Mouse (Mus musculus) kidney, embryonic 14.5 days (tissue): ENCODE measurements around the gene Il5. TPM values are rescaled to one million over a fixed set of nuclear protein-coding genes. Genes with fewer than 3 reads are reported as not detected.
A peak's percentile ranks its signal among the peaks of the same experiment; 100 is the strongest.

Experiments
- ATAC-seq: fragments of 200-750 bp; cut with Nextera tagmentation; 2 replicates; pipeline ENCODE4 v1.8.0; 2017; ENCODE audit warnings: moderate number of reproducible peaks, mild to moderate bottlenecking, moderate TSS enrichment, moderate library complexity; ENCODE audit not compliant: low FRiP score, low TSS enrichment
- H3K27ac ChIP-seq: fragments of 300-500 bp; sonication (generic); 2 replicates; pipeline ENCODE4 v1.5.1; 2014; ENCODE audit warnings: low read depth, mild to moderate bottlenecking, low read length, moderate library complexity, mixed read lengths
- H3K27me3 ChIP-seq: fragments of 300-500 bp; sonication (generic); 2 replicates; pipeline ENCODE4 v1.6.1; 2014; ENCODE audit warnings: mild to moderate bottlenecking, low read length; ENCODE audit not compliant: control insufficient read depth, insufficient read depth
- H3K36me3 ChIP-seq: fragments of 300-500 bp; sonication (generic); 2 replicates; pipeline ENCODE4 v1.6.1; 2014; ENCODE audit warnings: low read length, mixed read lengths; ENCODE audit not compliant: control insufficient read depth, insufficient read depth
- H3K4me1 ChIP-seq: fragments of 300-500 bp; sonication (generic); 2 replicates; pipeline ENCODE4 v1.6.1; 2014; ENCODE audit warnings: low read length, mixed read lengths; ENCODE audit not compliant: control insufficient read depth, insufficient read depth
- H3K4me2 ChIP-seq: fragments of 300-500 bp; sonication (generic); replicated peaks from 2 replicates; pipeline ENCODE4 v1.6.1; 2014; ENCODE audit warnings: low read depth, mild to moderate bottlenecking, low read length
- H3K4me3 ChIP-seq: fragments of 300-500 bp; sonication (generic); 2 replicates; pipeline ENCODE4 v1.5.1; 2014; ENCODE audit warnings: mild to moderate bottlenecking, low read length
- H3K9ac ChIP-seq: fragments of 300-500 bp; sonication (generic); 2 replicates; pipeline ENCODE4 v1.6.1; 2014; ENCODE audit warnings: low read depth, mild to moderate bottlenecking, low read length, moderate library complexity
- H3K9me3 ChIP-seq: fragments of 300-500 bp; sonication (generic); 2 replicates; pipeline ENCODE4 v1.6.1; 2016; ENCODE audit warnings: low read length; ENCODE audit not compliant: control insufficient read depth
- WGBS: fragments of 180-500 bp; shearing (Covaris S2); extraction: QIAGEN DNeasy Blood & Tissue Kit; methylation state at CpG from one replicate; pipeline ENCODE4 v1.1.7; 2014; 5-methylcytosine and 5-hydroxymethylcytosine counted together
- polyA plus RNA-seq: library from polyadenylated mRNA; unstranded; fragments of >200 nt; fragmentation: Nextera tagmentation; extraction: Ambion mirVana; gene quantifications from 2 replicates; pipeline ENCODE4 v1.2.1, GENCODE M21; 2014

Il5 gene
- polyA plus RNA-seq, 1 experiment from 2014 or later: not detected

- Histone ChIP-seq H3K9me3 (no peaks in the 10 kb centered on the region), H3K4me2 (no peak overlapping the region), H3K27ac (no peak overlapping the region), H3K36me3 (no peaks in the 10 kb centered on the region), H3K9ac (no peak overlapping the region), H3K4me1 (no peaks in the 10 kb centered on the region), H3K4me3 (no peak overlapping the region), H3K27me3 (no peaks in the 10 kb centered on the region)
- ATAC-seq: no peak
- 70% methylated on average over 18 of the region's 18 CpGs for WGBS
Observed at GRCm38 (mm10) chr11:53734970-53735681, 14.5 kb downstream of the Il5 start.

GRCm38 (mm10) chr11:53735682-53736245, 15.2 kb downstream of the Il5 start:
- peak; percentile 71 for ATAC-seq
- Histone ChIP-seq H3K9ac (0 out of 2 replicates have a peak overlapping the region, but pooled peaks have one; percentile 34), H3K4me2 (peak overlapping the region; percentile 35), H3K27ac (no peak overlapping the region), H3K4me3 (no peak overlapping the region), H3K4me1 (no peaks in the 10 kb centered on the region), H3K36me3 (no peaks in the 10 kb centered on the region), H3K27me3 (no peaks in the 10 kb centered on the region), H3K9me3 (no peaks in the 10 kb centered on the region)
- WGBS: 39% methylated on average over 17 of the region's 17 CpGs

- 48% methylated on average over 14 of the region's 14 CpGs for WGBS
- no peaks in the 10 kb centered on the region for H3K9me3 ChIP-seq
- H3K4me3 ChIP-seq: no peak overlapping the region
- H3K4me2 ChIP-seq: no peak overlapping the region
- H3K36me3 ChIP-seq: no peaks in the 10 kb centered on the region
- no peaks in the 10 kb centered on the region for H3K4me1 ChIP-seq
- no peak overlapping the region for H3K9ac ChIP-seq
- no peaks in the 10 kb centered on the region for H3K27me3 ChIP-seq
- H3K27ac ChIP-seq: no peak overlapping the region
- peak; percentile 84 for ATAC-seq
Observed at GRCm38 (mm10) chr11:53736771-53737572, 16.4 kb downstream of the Il5 start.

GRCm38 (mm10) chr11:53737573-53737946, 17.0 kb downstream of the Il5 start:
- Histone ChIP-seq H3K4me2 (no peak overlapping the region), H3K4me3 (no peak overlapping the region), H3K27ac (no peak overlapping the region), H3K36me3 (no peaks in the 10 kb centered on the region), H3K9ac (no peak overlapping the region), H3K27me3 (no peaks in the 10 kb centered on the region), H3K4me1 (no peaks in the 10 kb centered on the region), H3K9me3 (no peaks in the 10 kb centered on the region)
- peak; percentile 70 for ATAC-seq
- 36% methylated on average over 6 of the region's 6 CpGs for WGBS

- Histone ChIP-seq H3K27me3 (no peaks in the 10 kb centered on the region), H3K4me2 (no peak overlapping the region), H3K9ac (no peak overlapping the region), H3K36me3 (no peaks in the 10 kb centered on the region), H3K4me1 (no peaks in the 10 kb centered on the region), H3K4me3 (no peak overlapping the region), H3K27ac (no peak overlapping the region), H3K9me3 (no peaks in the 10 kb centered on the region)
- ATAC-seq: no peak
- WGBS: 50% methylated on average over 5 of the region's 5 CpGs
Observed at GRCm38 (mm10) chr11:53742353-53742752, 21.8 kb downstream of the Il5 start.

- H3K4me2 ChIP-seq: no peak overlapping the region
- H3K9ac ChIP-seq: no peak overlapping the region
- no peaks in the 10 kb centered on the region for H3K9me3 ChIP-seq
- H3K27me3 ChIP-seq: no peaks in the 10 kb centered on the region
- no peak overlapping the region for H3K4me3 ChIP-seq
- 88% methylated on average over 2 of the region's 2 CpGs for WGBS
- H3K27ac ChIP-seq: no peak overlapping the region
- ATAC-seq: no peak
- H3K4me1 ChIP-seq: no peaks in the 10 kb centered on the region
- H3K36me3 ChIP-seq: no peaks in the 10 kb centered on the region
Observed at GRCm38 (mm10) chr11:53745260-53745659, 24.7 kb downstream of the Il5 start.

- ATAC-seq: no peak
- Histone ChIP-seq H3K9me3 (no peaks in the 10 kb centered on the region), H3K4me2 (no peak overlapping the region), H3K9ac (no peak overlapping the region), H3K4me3 (no peak overlapping the region), H3K27ac (no peak overlapping the region), H3K27me3 (no peaks in the 10 kb centered on the region), H3K4me1 (no peaks in the 10 kb centered on the region), H3K36me3 (no peaks in the 10 kb centered on the region)
- WGBS: 85% methylated on average over 9 of the region's 9 CpGs
Observed at GRCm38 (mm10) chr11:53747985-53748384, 27.4 kb downstream of the Il5 start.

- Histone ChIP-seq H3K9ac (no peak overlapping the region), H3K4me3 (no peak overlapping the region), H3K27ac (no peak overlapping the region), H3K27me3 (no peaks in the 10 kb centered on the region), H3K4me1 (no peaks in the 10 kb centered on the region), H3K36me3 (no peaks in the 10 kb centered on the region), H3K9me3 (no peaks in the 10 kb centered on the region), H3K4me2 (no peak overlapping the region)
- 83% methylated on average over 6 of the region's 6 CpGs for WGBS
- no peak for ATAC-seq
Observed at GRCm38 (mm10) chr11:53748614-53749013, 28.0 kb downstream of the Il5 start.

- 66% methylated on average over 4 of the region's 4 CpGs for WGBS
Observed at GRCm38 (mm10) chr11:53749306-53749705, 28.7 kb downstream of the Il5 start.

More at GRCm38 (mm10) chr11:53749306-53749705, 28.7 kb downstream of the Il5 start:
- Histone ChIP-seq H3K27ac (no peak overlapping the region), H3K36me3 (no peaks in the 10 kb centered on the region), H3K27me3 (no peaks in the 10 kb centered on the region), H3K4me2 (no peak overlapping the region), H3K9me3 (no peaks in the 10 kb centered on the region), H3K4me1 (no peaks in the 10 kb centered on the region), H3K4me3 (no peak overlapping the region), H3K9ac (no peak overlapping the region)
- no peak for ATAC-seq
